Mouse (Mus musculus) C2C12 (cell line): ENCODE data around the gene Gm20388.

Source experiments
- CTCF ChIP-seq: IDR thresholded peaks from one replicate; pipeline ENCODE4 v1.5.1; 2011; ENCODE audit not compliant: control insufficient read depth, insufficient read depth, insufficient read length
- FOSL1 ChIP-seq: IDR thresholded peaks from one replicate; pipeline ENCODE4 v1.8.0; 2011; ENCODE audit warnings: mild to moderate bottlenecking, low read length; ENCODE audit not compliant: poor library complexity, insufficient read depth, severe bottlenecking
- MAX ChIP-seq: IDR thresholded peaks from one replicate; pipeline ENCODE4 v1.6.1; 2011; ENCODE audit warnings: mild to moderate bottlenecking, control low read depth
- USF1 ChIP-seq: IDR thresholded peaks from one replicate; pipeline ENCODE4 v1.6.1; 2011; ENCODE audit warnings: low read depth, mild to moderate bottlenecking, control low read depth, moderate library complexity

DNA sequence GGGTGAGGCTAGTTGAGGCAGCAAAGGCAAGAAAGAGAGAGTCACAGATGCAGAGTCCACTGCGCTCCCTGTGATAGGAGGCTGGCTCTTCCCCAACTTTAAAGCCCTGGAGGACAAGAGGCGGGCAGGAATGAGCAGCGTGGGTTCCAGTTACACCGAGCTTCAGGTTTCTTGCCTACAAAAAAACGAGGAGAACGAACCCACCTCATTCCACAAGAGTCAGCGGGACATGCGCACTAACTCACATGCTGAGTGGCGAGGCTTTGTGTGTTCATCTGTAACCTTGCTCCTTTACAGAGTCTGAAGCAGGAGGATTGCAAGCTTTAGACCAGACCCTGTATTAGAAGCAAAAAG is 2748.1 kb downstream of the Gm20388 start:
- TF ChIP-seq MAX (no peak), CTCF (no peak), FOSL1 (no peak), USF1 (no peak)
